Mouse (Mus musculus) activated CD4-positive, CD25-positive, alpha-beta regulatory T cell, adult 4 months (primary cell): ENCODE data around the gene Btbd11. TPM values are rescaled to one million over a fixed set of nuclear protein-coding genes. Genes with fewer than 3 reads are reported as not detected.
A peak's percentile ranks its signal among the peaks of the same experiment; 100 is the strongest.

Experiments
- ATAC-seq: one replicate; pipeline ENCODE4 v1.8.0; 2017
- polyA plus RNA-seq, 2 experiments: library from polyadenylated mRNA; unstranded; fragments of 100-300 nt; shearing (Covaris generic); gene quantifications; one replicate each; pipeline ENCODE4 v1.2.1; 2017

The Btbd11 gene
- polyA plus RNA-seq, 2 experiments from 2014 or later: 3.3 to 3.9 TPM

- no peak for ATAC-seq
Measured at GRCm38 (mm10) chr10:85598603-85599542, 212.3 kb downstream of the Btbd11 start.

- ATAC-seq: no peak
Measured at GRCm38 (mm10) chr10:85602546-85602945, 215.9 kb downstream of the Btbd11 start.

DNA sequence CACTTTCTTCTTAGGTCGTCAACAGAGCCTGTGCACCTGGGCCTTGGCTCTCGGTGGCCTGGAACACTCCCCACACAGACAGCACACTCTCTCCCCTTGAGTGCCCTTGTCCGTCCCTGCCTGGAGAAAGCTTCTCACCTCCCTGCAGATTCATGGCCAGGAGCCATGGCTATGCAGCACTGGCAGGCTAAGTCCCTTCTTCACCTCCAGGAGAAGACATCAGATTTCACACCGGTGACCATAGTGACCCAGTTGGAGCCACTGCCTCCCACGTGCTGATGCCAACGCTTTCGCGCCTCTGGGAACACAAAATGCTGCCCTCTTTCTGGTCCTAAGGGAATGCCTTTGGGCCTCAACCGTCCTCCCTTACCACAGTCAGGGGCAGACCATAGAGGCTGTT lies 217.9 kb downstream of the Btbd11 start:
- no peak for ATAC-seq

- ATAC-seq: no peak
Measured at GRCm38 (mm10) chr10:85608550-85609278, 222.1 kb downstream of the Btbd11 start.

- no peak for ATAC-seq
Measured at GRCm38 (mm10) chr10:85617080-85617479, 230.5 kb downstream of the Btbd11 start.

DNA sequence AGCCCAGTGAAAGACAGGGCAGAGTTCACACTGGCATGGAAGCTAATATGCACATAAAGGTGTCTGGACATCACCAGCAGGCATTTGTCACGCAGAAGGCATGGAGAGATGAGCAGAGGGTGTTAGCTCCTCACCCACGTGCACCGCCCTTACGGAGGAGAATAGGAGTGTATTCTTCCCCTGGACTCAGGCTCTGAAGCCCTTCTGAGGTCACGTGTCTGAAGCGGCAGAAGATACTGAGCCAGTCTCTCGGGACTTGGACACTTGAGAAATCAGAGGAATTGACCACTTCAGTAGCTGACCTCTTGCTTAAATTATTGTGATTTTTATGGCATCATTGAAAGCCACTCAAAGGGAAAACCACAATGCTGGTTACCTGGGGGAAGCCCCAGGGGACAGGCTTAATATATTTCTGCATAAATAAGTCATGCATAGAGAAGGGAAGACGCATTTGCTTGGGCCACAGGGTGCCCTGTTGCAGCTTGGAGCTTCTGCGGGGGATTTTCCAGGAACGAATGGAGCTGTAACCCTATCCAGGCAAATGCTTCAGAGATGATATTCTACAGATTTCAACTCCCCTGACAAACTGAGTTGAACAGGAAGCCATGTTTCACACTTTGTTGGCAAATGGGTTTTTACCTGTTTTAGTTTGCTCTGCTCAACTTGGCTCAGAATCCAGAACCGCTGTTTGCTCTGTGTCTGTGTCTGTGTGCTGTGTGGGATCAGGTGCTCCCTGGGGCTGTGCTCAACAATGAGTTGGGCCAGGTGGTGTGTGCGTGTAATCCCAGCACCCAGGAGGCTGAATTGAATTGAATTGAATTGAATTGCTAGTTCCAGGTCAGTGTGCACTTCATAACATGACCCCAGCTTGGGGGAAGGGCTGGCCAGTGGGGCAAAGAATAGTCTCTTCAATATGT lies 231.1 kb downstream of the Btbd11 start:
- ATAC-seq: no peak

- no peak for ATAC-seq
Measured at GRCm38 (mm10) chr10:85621067-85621466, 234.5 kb downstream of the Btbd11 start.

GRCm38 (mm10) chr10:85624504-85625169 lies 238.0 kb downstream of the Btbd11 start:
- ATAC-seq: peak; percentile 78

GRCm38 (mm10) chr10:85625170-85625686 lies 238.6 kb downstream of the Btbd11 start:
- no peak for ATAC-seq

DNA sequence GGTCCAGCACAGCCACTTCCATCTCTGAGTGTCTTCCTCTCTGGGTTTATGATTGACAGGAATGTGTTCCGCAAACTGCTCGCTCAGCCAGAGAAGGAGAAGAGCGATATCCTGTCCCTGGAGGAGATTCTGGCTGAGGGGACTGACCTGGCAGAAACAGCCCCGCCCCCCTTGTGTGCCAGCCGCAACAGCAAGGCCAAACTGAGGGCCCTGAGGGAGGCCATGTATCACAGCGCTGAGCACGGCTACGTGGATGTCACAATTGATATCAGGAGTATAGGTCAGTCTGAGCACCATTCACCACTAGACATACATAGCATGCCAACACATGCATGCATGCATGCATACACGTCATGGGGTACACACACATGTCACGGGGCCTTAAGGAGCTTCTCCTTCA lies 245.4 kb downstream of the Btbd11 start:
- ATAC-seq: no peak

DNA sequence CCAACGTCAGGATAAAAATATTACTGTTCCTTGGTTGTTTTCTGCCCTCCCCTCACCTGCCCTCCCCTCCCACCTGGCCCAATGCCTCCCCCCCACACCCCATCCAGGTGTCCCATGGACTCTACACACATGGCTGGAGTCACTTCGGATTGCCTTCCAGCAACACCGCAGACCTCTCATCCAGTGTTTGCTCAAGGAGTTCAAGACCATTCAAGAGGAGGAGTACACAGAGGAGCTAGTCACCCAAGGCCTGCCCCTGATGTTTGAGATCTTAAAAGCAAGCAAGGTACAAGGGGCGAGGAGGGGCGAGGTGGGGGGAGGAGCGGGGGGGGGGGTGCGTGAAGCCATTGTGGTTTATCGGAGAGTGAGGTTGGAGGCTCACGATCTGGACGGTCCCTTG lies 247.0 kb downstream of the Btbd11 start:
- ATAC-seq: no peak

DNA sequence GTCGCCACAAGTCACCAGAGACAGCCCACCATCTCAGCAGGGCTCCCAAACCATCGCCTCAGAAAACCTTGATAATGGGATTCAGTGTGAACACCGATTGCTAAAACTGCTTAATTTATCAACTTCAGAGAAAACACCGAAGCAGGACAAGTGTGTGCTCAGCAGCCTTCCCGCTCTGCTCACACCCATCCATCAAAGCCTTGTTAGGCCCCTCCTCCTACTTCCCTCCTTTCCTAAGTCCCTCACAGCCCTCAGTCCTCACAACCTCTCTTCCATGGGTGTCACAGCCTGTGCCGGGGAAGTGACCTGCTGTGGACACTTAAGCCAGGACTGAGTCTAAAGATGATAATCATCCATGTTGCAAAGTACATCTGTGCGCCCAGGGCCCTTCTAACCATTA lies 251.0 kb downstream of the Btbd11 start:
- no peak for ATAC-seq

GRCm38 (mm10) chr10:85638141-85638540 lies 251.5 kb downstream of the Btbd11 start:
- no peak for ATAC-seq

GRCm38 (mm10) chr10:85639581-85639980 lies 253.0 kb downstream of the Btbd11 start:
- no peak for ATAC-seq

DNA sequence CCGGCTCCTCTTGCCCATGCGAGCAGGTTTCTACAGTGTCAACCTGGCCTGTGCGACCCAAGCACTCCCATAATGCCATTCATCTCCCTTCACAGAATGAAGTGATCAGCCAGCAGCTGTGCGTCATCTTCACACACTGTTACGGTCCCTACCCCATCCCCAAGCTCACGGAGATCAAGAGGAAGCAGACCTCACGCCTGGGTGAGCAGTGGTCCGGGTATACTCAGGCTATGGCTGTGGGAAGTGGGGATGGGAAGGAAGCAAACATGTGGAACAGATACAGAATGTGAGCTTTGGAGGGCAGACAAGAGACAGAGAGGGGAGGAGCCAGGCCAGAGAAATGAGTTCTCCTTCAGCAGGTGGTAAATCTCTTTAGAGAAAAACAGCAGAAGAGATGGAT lies 253.8 kb downstream of the Btbd11 start:
- ATAC-seq: no peak

- no peak for ATAC-seq
Measured at GRCm38 (mm10) chr10:85645346-85645745, 258.7 kb downstream of the Btbd11 start.

GRCm38 (mm10) chr10:85651706-85652105 lies 265.1 kb downstream of the Btbd11 start:
- peak; percentile 43 for ATAC-seq

DNA sequence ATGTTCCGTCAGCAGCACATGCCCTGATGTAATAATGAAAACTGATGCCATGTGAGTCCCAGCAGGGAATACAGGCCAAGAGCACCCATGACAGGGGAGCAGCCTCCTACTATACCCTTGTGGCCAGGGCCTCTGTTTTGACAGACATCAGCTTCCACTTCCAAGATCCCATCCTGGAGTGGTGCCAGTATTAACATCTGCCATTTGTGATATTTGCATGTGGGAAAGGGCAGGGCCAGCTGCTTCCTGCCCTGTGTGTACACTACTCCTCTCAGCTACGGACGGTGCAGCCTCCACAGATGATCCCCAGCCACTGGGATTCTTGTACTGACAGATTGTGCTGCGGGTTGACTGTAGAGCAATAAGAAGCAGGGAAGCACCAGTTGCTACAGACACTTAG lies 269.3 kb downstream of the Btbd11 start:
- ATAC-seq: no peak

- no peak for ATAC-seq
Measured at GRCm38 (mm10) chr10:85657886-85658285, 271.3 kb downstream of the Btbd11 start.

- ATAC-seq: no peak
Measured at GRCm38 (mm10) chr10:85673512-85673921, 286.9 kb downstream of the Btbd11 start.

DNA sequence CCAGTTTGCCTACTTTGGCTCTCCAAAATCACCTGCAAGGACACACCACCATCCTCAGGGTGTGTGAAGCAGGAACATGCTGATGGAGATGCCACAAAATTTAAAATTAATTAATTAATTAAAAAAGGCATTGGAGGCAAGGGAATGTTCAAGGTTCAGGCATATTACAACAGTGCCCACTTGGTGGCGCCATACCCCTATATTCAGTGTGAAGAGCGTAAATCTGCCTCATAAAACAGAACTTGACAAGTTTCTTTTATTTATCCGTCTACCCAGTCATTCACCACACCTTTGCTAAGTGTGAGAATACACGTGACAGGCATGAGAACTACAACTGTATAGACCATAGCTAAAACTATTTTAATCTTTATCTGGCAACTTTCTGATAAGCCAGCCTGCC lies 292.0 kb downstream of the Btbd11 start:
- ATAC-seq: no peak

DNA sequence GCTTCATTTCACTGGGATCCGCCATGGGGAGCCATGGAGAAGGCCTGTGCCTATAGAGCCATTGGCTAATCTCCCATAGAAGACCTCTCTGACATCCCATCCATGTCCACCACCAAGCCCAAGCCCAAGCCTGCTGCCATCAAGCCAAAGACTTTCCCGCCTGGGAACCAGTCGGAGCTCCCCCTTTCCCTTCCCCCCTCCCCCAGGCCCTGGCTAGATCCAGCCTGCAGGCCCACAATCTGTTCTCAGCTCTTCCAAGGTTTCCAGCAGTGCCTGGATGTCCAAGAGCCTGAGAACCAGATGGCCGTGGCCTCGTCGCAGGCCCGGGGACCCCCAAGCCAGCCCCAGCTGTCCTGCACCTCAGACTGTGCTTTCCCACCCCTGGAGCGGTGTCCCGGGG lies 295.8 kb downstream of the Btbd11 start:
- no peak for ATAC-seq
